Mouse (Mus musculus) C2C12 (cell line): Measurements from ENCODE around the gene Tbck. TPM values are rescaled to one million over a fixed set of nuclear protein-coding genes. Genes with fewer than 3 reads are reported as not detected.

Source experiments
- H3K27me3 ChIP-seq: one replicate; pipeline ENCODE4 v1.6.1; 2011; ENCODE audit not compliant: control insufficient read depth, insufficient read depth, insufficient read length
- H3K36me3 ChIP-seq: one replicate; pipeline ENCODE4 v1.6.1; 2011; ENCODE audit not compliant: control insufficient read depth, insufficient read depth
- H3K4me3 ChIP-seq: one replicate; pipeline ENCODE4 v1.5.1; 2011; ENCODE audit warnings: mild to moderate bottlenecking, control low read depth; ENCODE audit not compliant: poor library complexity, insufficient read depth, severe bottlenecking
- H3K79me2 ChIP-seq: one replicate; pipeline ENCODE4 v1.6.1; 2011; ENCODE audit not compliant: control insufficient read depth, insufficient read depth
- H3K79me3 ChIP-seq: one replicate; pipeline ENCODE4 v1.6.1; 2011; ENCODE audit warnings: low read depth, control low read depth
- H3ac ChIP-seq: one replicate; pipeline ENCODE3; 2011; ENCODE audit warnings: low read depth; ENCODE audit not compliant: control insufficient read depth, insufficient read length
- CEBPB ChIP-seq: IDR thresholded peaks from one replicate; pipeline ENCODE4 v1.6.1; 2011; ENCODE audit warnings: low read depth, mild to moderate bottlenecking, control low read depth, moderate library complexity
- CTCF ChIP-seq: IDR thresholded peaks from one replicate; pipeline ENCODE4 v1.5.1; 2011; ENCODE audit not compliant: control insufficient read depth, insufficient read depth, insufficient read length
- FOSL1 ChIP-seq: IDR thresholded peaks from one replicate; pipeline ENCODE4 v1.8.0; 2011; ENCODE audit warnings: mild to moderate bottlenecking, low read length; ENCODE audit not compliant: poor library complexity, insufficient read depth, severe bottlenecking
- MAX ChIP-seq: IDR thresholded peaks from one replicate; pipeline ENCODE4 v1.6.1; 2011; ENCODE audit warnings: mild to moderate bottlenecking, control low read depth
- MYOD1 ChIP-seq: IDR thresholded peaks from one replicate; pipeline ENCODE4 v1.6.1; 2011; ENCODE audit warnings: low read depth; ENCODE audit not compliant: control insufficient read depth, insufficient read length
- MYOG ChIP-seq: IDR thresholded peaks from one replicate; pipeline ENCODE4 v1.6.1; 2011; ENCODE audit not compliant: control insufficient read depth, insufficient read length; ENCODE audit errors: extremely low read depth
- USF1 ChIP-seq: IDR thresholded peaks from one replicate; pipeline ENCODE4 v1.6.1; 2011; ENCODE audit warnings: low read depth, mild to moderate bottlenecking, control low read depth, moderate library complexity
- polyA plus RNA-seq: library from polyadenylated mRNA; unstranded; fragments of >200 nt; fragmentation: generic; extraction: Trizol; gene quantifications from one replicate; pipeline ENCODE4 v1.2.1, GENCODE M21; 2012; ENCODE audit warnings: missing spikeins

Gene Tbck
- polyA plus RNA-seq, 1 experiment = 2.5 TPM

- Histone ChIP-seq H3ac (no peak overlapping the region), H3K36me3 (peaks cover 27% of the 10 kb centered on the region), H3K4me3 (no peak overlapping the region), H3K79me3 (no peaks in the 10 kb centered on the region), H3K79me2 (no peaks in the 10 kb centered on the region), H3K27me3 (no peaks in the 10 kb centered on the region)
- TF ChIP-seq MAX = no peak
- no peak for TF ChIP-seq MYOG
- TF ChIP-seq CTCF = no peak
- no peak for TF ChIP-seq USF1
- TF ChIP-seq CEBPB = no peak
- TF ChIP-seq FOSL1 = no peak
- no peak for TF ChIP-seq MYOD1
Measured at GRCm38 (mm10) chr3:132887074-132887848, 203.3 kb downstream of the Tbck start.

Other genes starting within 250 kb of the Tbck start
- not detected for gene Gimd1, start 54.3 kb upstream of the Tbck start, polyA plus RNA-seq
- 92.5 TPM for gene Aimp1, start 226 bp downstream of the Tbck start, polyA plus RNA-seq